Mouse (Mus musculus): ENCODE results near the gene Lilra6. TPM values are rescaled to one million over a fixed set of nuclear protein-coding genes. Genes with fewer than 3 reads are reported as not detected.
"Not testable (repeated sequence)": the region's sequence is repeated elsewhere in the genome, so short reads cannot be mapped to it uniquely, and the experiment has no call there.

The Lilra6 gene
- total RNA-seq (2021), result not detected

DNA sequence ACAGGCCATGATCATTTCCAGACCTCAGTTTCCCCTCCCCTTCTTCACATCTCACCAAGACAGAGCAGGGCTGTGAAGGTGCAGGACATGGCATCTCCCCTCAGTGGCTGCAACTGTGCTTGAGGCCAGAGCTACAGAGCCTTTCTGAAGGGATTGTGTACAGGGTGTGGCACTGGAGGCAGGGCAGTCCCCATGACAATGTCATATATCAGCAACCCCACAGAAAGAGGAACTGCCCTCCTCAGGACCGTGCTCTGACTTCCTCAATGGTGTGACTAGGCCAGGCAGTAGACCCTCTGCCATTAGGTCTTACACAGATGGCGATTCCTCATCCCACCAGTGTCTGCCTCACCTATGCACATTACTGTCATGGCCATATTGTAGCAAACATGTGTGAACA is at the start of gene Lilra6:
Gene Lilra6, minus strand, starts transcription at position 117 of the 400 bp plus-strand sequence.
- intact Hi-C loops (cut with DNase I); DNase-seq (ENCODE audit: low spot score in 2 of 2): not testable (repeated sequence)

DNA sequence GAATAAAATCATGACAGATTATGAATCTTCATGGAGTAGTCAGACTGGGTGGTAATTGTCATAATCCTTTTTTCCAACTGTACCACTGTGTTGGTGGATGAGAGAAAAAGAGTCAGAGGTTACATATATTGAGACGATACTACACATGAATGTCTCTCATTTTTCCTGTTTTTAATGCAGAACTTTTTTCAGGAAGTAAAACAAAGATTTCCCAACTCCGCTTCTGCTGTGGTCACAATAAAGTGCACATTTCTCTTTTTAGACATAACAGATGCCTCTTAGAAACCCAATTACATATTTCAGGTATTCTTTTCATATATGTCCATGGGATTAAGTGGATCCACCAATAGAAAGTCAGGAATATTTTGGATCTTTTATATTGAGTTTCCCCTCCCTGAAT is 46.7 kb upstream of the Lilra6 start:
- DNase-seq (ENCODE audit: low spot score in 2 of 2), result no peak
- intact Hi-C loops (cut with DNase I), result no loop called here

- no peak for DNase-seq (ENCODE audit: low spot score in 2 of 2)
- intact Hi-C loops (cut with DNase I), result no loop called here
Observed at GRCm38 (mm10) chr7:3957387-3957786, 42.1 kb upstream of the Lilra6 start.

- no peak for DNase-seq (ENCODE audit: low spot score in 2 of 2)
- intact Hi-C loops (cut with DNase I), result no loop called here
Observed at GRCm38 (mm10) chr7:3949159-3949558, 33.9 kb upstream of the Lilra6 start.

DNA sequence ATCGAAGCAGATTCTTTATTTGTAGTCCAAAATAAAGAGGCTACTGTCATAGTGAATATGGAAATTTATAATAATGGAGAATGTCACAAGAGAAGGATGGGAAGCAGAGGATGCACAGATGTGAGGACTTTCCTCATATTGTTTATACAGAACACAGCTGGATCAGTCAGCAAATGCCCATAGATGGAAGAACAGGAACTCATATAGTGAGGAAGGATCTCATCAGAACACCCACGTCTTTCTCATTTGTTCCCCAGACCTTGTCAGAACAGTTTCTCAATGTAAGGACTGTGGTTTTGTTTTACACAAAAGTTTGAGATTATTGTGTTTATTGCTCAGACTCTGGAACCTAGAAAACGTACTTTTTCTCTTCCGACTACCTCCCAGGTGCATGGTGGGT is 32.9 kb upstream of the Lilra6 start:
- intact Hi-C loops (cut with DNase I), result no loop called here
- no peak for DNase-seq (ENCODE audit: low spot score in 2 of 2)

DNA sequence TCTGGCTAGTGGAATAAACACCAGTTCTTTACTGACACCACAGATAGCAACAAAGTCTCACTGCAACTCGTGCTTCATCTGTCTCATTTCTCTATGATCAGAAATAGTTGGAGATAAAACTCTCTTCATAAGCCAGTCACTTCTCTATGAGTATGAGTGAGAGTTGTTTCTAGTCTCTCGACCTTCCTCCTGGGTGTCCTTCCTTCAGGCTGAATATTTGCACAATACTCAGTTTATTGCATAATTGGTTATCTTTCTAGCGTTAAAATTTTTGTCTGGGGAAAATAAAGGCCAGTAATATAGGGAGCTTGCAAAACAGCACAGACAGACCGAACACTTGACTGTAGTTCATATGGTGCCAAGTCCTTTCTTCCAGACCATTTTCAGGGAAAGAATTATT is 30.8 kb upstream of the Lilra6 start:
- intact Hi-C loops (cut with DNase I), result no loop called here
- no peak for DNase-seq (ENCODE audit: low spot score in 2 of 2)

- DNase-seq (ENCODE audit: low spot score in 2 of 2), result no peak
- intact Hi-C loops (cut with DNase I), result no loop called here
Observed at GRCm38 (mm10) chr7:3940915-3941314, 25.6 kb upstream of the Lilra6 start.

DNA sequence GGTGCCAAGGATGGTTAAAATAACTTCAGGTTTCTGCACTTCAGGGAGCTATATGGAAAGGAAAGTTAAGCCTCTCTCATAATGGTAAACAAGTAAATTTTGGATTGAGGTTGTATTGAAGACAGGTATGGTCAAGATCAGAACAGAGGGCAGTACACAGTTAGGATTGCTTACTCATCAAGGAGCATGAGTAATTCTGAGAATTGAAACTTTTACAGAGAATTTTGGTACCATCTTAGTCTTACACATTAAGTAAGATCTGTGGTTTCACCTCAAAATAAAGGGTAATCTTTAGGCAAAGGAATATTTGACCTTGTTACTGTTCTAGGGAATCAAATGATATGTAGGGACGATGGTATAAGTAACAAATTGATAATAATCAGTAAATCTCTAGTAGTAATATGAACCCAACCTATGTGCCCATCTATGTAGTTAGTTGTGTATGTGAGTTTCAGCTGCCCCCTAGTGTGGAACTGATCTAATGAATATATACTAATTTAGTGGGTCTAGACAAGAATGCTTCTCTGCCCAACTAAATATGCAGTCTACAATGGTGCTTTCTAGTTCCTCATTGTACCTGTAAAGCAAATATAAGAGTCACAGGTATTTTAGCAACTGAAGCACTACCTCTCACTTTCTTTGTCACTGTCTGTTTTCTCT is 24.7 kb upstream of the Lilra6 start:
- intact Hi-C loops (cut with DNase I), result no loop called here
- DNase-seq (ENCODE audit: low spot score in 2 of 2), result no peak

- intact Hi-C loops (cut with DNase I); DNase-seq (ENCODE audit: low spot score in 2 of 2): not testable (repeated sequence)
Observed at GRCm38 (mm10) chr7:3935473-3935872, 20.2 kb upstream of the Lilra6 start.

- no peak for DNase-seq (ENCODE audit: low spot score in 2 of 2)
- intact Hi-C loops (cut with DNase I), result loop anchor here (10.0 kb wide), 1 partner anchor 89 kb away; no protein-coding TSS in a partner anchor
Observed at GRCm38 (mm10) chr7:3903704-3904103, 11.6 kb downstream of the Lilra6 start.

GRCm38 (mm10) chr7:3898036-3898590 is 17.2 kb downstream of the Lilra6 start, which contains the start of gene Gm14548:
TSS of gene Gm14548 (minus strand) at chr7:3898120.
- DNase-seq (ENCODE audit: low spot score in 2 of 2); intact Hi-C loops (cut with DNase I): not testable (repeated sequence)

- DNase-seq (ENCODE audit: low spot score in 2 of 2); intact Hi-C loops (cut with DNase I): not testable (repeated sequence)
Observed at GRCm38 (mm10) chr7:3875032-3875431, 40.3 kb downstream of the Lilra6 start.

Other genes with a start within 250 kb of the Lilra6 start
- gene Leng1, start 249.7 kb downstream of the Lilra6 start, total RNA-seq (2021), result 1 to 10 TPM; 6.7 to 6.8 TPM
- gene Tmc4, start 237.9 kb downstream of the Lilra6 start, total RNA-seq (2021), result 10 to 100 TPM in 1 of 2 experiments, 1 to 10 TPM in 1; 2.4 to 11.0 TPM
- 10 to 100 TPM; 77.3 to 80.0 TPM for gene Tsen34, start 222.6 kb downstream of the Lilra6 start, total RNA-seq (2021)
- gene Mboat7, start 222.0 kb downstream of the Lilra6 start, total RNA-seq (2021), result 100 to 1,000 TPM; 208 to 211 TPM
- gene Rps9, start 211.5 kb downstream of the Lilra6 start, total RNA-seq (2021), result 100 to 1,000 TPM; 312 to 356 TPM
- gene Pirb, start 195.1 kb downstream of the Lilra6 start, total RNA-seq (2021), result under 1 TPM; 0.23 to 0.32 TPM
- not detected for gene Gm15448, start 89.8 kb downstream of the Lilra6 start, total RNA-seq (2021)
- not detected for gene Pira2, start 70.5 kb downstream of the Lilra6 start, total RNA-seq (2021)
- not detected for gene Gm14548, start 17.4 kb downstream of the Lilra6 start, total RNA-seq (2021)
- gene Lair1, start 147.7 kb upstream of the Lilra6 start, total RNA-seq (2021), result 1 to 10 TPM; 6.5 to 7.8 TPM
- 100 to 1,000 TPM; 758 to 767 TPM for gene Ttyh1, start 203.9 kb upstream of the Lilra6 start, total RNA-seq (2021)
- 100 to 1,000 TPM in 1 of 2 experiments, 10 to 100 TPM in 1; 95.5 to 201 TPM for gene Leng8, start 221.5 kb upstream of the Lilra6 start, total RNA-seq (2021)
- gene Leng9, start 234.9 kb upstream of the Lilra6 start, total RNA-seq (2021), result 1 to 10 TPM; 5.5 to 8.4 TPM
- 1 to 10 TPM; 1.1 to 1.8 TPM for gene Cdc42ep5, start 249.4 kb upstream of the Lilra6 start, total RNA-seq (2021)

Data from left cerebral cortex, postnatal 36 days (tissue).